Mouse (Mus musculus) gastrocnemius, adult 2 months (tissue): ENCODE results near the gene Svop. TPM values are rescaled to one million over a fixed set of nuclear protein-coding genes. Genes with fewer than 3 reads are reported as not detected.
A peak's percentile ranks its signal among the peaks of the same experiment; 100 is the strongest.

Experiments
- DNase-seq: peaks from one replicate; pipeline ENCODE4 v3.0.0; 2022
- H3K27ac ChIP-seq: fragments of 200-600 bp; 2 replicates; pipeline ENCODE4 v1.8.1; 2022; ENCODE audit warnings: mild to moderate bottlenecking
- H3K4me3 ChIP-seq: fragments of 200-600 bp; 2 replicates; pipeline ENCODE4 v1.8.1; 2022; ENCODE audit warnings: mild to moderate bottlenecking, moderate library complexity
- CTCF ChIP-seq: fragments of 200-600 bp; IDR thresholded peaks from 2 replicates; pipeline ENCODE4 v1.8.1; 2022; ENCODE audit warnings: antibody characterized with exemption, mild to moderate bottlenecking, moderate library complexity
- intact Hi-C: fragments of 180-260 bp; cut with DNase I; formaldehyde crosslinking; loops from one replicate; pipeline ENCODE4 v1.15.1; 2025
- total RNA-seq, 2 experiments: library from RNA; stranded (reverse); gene quantifications; 2 replicates each; pipeline ENCODE4 v1.2.3; 2021

The Svop gene
- total RNA-seq, 2 experiments from 2014 or later, result not detected

DNA sequence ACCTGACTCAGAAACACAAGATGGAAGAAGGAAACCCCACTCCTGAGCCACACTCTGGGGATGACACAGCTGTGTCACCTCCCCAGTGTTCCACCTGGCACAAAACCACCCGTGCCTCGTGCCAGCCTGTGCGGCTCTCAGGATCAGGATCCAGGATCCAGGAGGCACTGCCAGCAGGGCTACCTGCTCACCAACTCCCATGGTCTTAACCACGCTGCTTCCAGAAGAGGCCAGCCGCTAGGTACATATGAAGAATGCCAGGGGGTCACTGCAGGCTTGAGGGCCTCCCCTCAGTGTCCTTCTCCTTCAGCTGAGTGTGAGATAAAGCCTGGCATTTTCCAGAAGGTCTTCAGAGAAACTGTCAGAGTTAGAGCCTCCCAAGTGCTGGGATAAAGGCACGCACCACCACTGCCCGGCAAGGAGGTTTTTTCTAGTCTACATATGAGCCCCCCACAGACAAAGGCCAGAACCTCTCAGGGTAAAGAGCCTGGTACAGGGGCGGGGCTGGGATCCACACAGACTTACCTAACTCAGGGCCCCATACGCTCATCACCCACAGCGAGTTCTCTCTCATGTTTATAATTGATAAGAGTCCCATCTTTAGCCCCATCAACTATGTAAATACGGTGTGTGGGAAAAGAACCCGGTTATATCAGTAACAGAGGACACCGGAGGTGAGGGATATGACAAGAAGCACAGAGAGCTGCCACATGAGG is 107.2 kb downstream of the Svop start:
- peak overlapping the region; percentile 28; the same call in 1 of the 2 replicates for H3K27ac ChIP-seq
- TF ChIP-seq CTCF, result no peak
- DNase-seq, result no peak
- intact Hi-C loops, result no loop called here
- H3K4me3 ChIP-seq, result no peak overlapping the region

DNA sequence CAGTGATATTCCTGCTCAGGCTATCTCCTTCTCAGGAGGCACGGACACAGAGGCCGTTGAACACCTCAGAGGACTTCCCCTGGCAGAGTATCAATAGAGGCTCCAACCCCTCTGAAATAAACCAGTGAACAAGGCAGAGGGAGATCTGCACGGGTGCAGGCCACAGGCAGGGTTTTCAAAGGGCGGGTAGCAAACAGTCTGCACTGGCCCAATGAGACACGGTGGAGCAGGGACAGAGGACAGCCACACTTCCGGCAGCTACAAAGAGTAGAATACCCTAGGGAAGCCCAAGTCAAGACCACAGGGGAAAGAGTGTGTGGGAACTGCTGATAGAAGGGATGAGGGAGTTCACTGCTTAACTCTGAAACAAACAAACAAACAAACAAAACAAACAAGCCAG is 107.8 kb downstream of the Svop start:
- DNase-seq, result no peak
- Histone ChIP-seq H3K4me3 (no peak overlapping the region), H3K27ac (peak overlapping the region; percentile 35; the same call in 1 of the 2 replicates)
- intact Hi-C loops, result no loop called here
- no peak for TF ChIP-seq CTCF

DNA sequence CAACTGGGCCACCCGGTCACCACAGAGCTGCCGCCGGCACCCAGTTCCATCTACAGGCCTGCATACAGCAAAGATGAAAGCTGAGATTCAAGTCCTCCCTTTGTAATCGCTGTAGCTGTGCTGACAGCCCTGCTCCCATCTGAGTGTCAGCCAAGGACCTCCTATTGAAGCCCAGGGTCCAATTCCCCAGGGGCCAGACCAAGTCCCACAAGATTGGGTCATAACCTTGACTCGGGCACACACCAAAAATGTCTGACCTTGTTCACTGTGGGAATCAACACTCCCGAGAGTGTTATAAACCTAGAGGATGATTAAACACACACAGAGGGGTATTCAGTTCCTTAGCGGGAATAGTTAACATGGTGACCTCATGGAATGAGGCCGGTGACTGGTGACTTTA is 109.5 kb downstream of the Svop start:
- no peak overlapping the region; the same call in 1 of the 2 replicates for H3K27ac ChIP-seq
- intact Hi-C loops, result no loop called here
- DNase-seq, result no peak
- H3K4me3 ChIP-seq, result no peak overlapping the region
- TF ChIP-seq CTCF, result no peak

DNA sequence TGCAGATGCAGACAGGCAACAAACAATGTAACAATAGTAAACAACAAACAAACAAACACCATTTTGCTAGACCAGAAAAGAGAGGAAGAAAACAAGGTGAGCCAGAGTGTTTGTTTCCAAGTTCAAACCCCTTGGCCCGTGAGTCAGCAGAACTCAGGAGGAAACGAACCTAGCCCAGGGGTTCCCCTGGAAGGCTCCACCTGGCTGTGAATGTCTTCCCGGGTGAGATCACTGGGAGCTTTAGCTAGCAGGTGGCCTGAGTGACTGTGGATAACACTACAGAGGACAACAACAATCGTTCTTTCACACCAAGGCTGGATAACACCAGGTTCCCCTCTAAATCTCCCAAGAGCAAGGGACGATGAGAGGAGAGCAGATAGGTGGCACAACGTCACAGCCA is 110.2 kb downstream of the Svop start:
- no peak overlapping the region for H3K27ac ChIP-seq
- no peak for TF ChIP-seq CTCF
- DNase-seq, result no peak
- intact Hi-C loops, result no loop called here
- H3K4me3 ChIP-seq, result no peak overlapping the region

DNA sequence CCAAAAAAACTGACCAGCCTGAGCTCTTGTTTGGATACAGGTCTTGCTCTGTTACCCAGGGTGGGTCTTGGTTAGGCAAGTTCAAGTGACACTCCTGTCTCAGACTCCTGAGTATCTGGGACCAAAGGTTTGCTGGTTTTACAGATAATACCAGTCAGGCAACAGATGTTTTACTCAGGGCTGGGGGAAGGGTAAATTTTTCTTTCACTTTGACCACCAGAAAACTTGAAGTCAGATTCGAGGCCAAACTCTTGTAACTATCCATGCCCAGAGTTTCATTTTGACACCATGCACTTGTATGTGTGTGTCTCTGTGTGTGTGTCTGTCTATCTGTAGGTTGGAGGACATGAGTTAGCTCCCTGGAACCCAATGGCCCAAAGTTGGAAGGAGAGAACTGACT is 110.9 kb downstream of the Svop start:
- Histone ChIP-seq H3K4me3 (no peak overlapping the region), H3K27ac (no peak overlapping the region)
- TF ChIP-seq CTCF, result no peak
- no peak for DNase-seq
- intact Hi-C loops, result no loop called here

DNA sequence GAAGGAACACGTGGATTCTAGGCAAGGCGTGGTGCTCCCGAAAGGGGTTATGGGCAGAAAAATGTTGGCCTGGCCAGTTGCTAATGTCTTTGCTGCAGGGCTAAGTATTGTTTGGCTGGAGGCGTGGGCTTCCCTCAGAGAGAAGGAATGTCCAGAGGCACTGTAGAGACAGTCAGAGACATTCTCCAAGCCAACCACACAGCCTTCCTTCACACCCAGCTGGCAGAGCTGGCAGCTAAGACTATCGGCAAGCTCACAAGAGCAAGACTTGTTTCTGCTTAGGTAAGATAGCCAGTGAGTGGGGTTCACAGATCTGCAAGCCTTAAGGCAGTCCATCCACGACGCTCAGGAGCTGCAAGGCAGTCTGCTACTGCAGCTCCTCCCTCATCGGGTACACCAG is 114.1 kb downstream of the Svop start:
- peak overlapping the region; percentile 68 for H3K27ac ChIP-seq
- peak; percentile 42 for DNase-seq
- intact Hi-C loops, result no loop called here
- no peak for TF ChIP-seq CTCF
- no peak overlapping the region for H3K4me3 ChIP-seq

Other genes starting within 250 kb of the Svop start
- 10 to 100 TPM in 1 of 2 experiments, 1 to 10 TPM in 1; 7.8 to 11.8 TPM for gene Coro1c, start 182.8 kb downstream of the Svop start, total RNA-seq
- 1 to 10 TPM; 6.1 to 7.2 TPM for gene Ssh1, start 97.7 kb downstream of the Svop start, total RNA-seq
- gene Dao, start 87.9 kb downstream of the Svop start, total RNA-seq, result not detected
- gene Usp30, start 26.1 kb downstream of the Svop start, total RNA-seq, result 1 to 10 TPM; 8.4 to 9.3 TPM
- gene Alkbh2, start 36.6 kb upstream of the Svop start, total RNA-seq, result under 1 TPM; 0.28 to 0.61 TPM
- 10 to 100 TPM in 1 of 2 experiments, 1 to 10 TPM in 1; 9.2 to 10.5 TPM for gene Ung, start 38.8 kb upstream of the Svop start, total RNA-seq
- gene Acacb, start 55.0 kb upstream of the Svop start, total RNA-seq, result 100 to 1,000 TPM; 177 to 191 TPM
- gene Foxn4, start 182.2 kb upstream of the Svop start, total RNA-seq, result not detected
- gene Myo1h, start 197.6 kb upstream of the Svop start, total RNA-seq, result under 1 TPM in 1 of 2 experiments, not detected in 1; 0.39 TPM